Mouse (Mus musculus): ENCODE measurements at regions not wholly inside any gene's neighbourhood (a gene's known extent, or its start where the extent isn't known, plus 50 kb on each side); places are given as distances from the start of the nearest gene placed in this dataset.

- no peaks in the 10 kb centered on the region; the same call in 1 of the 2 replicates for H3K9me3 ChIP-seq (replicated peaks; ENCODE audit: control insufficient read depth, low read length, poor library complexity, severe bottlenecking)
- no peaks in the 10 kb centered on the region for H3K27me3 ChIP-seq (ENCODE audit: control insufficient read depth, insufficient read depth, low read depth, low read length)
- H3K4me3 ChIP-seq (ENCODE audit: low read depth, low read length), result no peak overlapping the region
- no peak overlapping the region for H3K27ac ChIP-seq (ENCODE audit: low read length)
- H3K4me2 ChIP-seq (ENCODE audit: low read length), result no peak overlapping the region
- H3K36me3 ChIP-seq (ENCODE audit: control insufficient read depth, insufficient read depth, low read length), result no peaks in the 10 kb centered on the region
- no peak overlapping the region for H3K9ac ChIP-seq (ENCODE audit: low read depth, low read length)
- H3K4me1 ChIP-seq (ENCODE audit: control insufficient read depth, insufficient read depth, low read length), result no peaks in the 10 kb centered on the region
- 100% methylated on average over 1 of the region's 1 CpGs for WGBS
- no peak for ATAC-seq
These were observed 206.4 kb upstream of the Klf4 start for GRCm38 (mm10) chr4:55738714-55739113.

- no peak overlapping the region for H3K4me2 ChIP-seq (ENCODE audit: low read length)
- WGBS, result 75% methylated on average over 3 of the region's 3 CpGs
These were observed 203.2 kb upstream of the Klf4 start for GRCm38 (mm10) chr4:55735453-55735852.

GRCm38 (mm10) chr4:55734331-55734730, 202.1 kb upstream of the Klf4 start:
- Histone ChIP-seq H3K9me3 (replicated peaks; ENCODE audit: control insufficient read depth, low read length, poor library complexity, severe bottlenecking) (no peaks in the 10 kb centered on the region), H3K36me3 (ENCODE audit: control insufficient read depth, insufficient read depth, low read length) (no peaks in the 10 kb centered on the region), H3K9ac (ENCODE audit: low read depth, low read length) (no peak overlapping the region)

More at GRCm38 (mm10) chr4:55735453-55735852, 203.2 kb upstream of the Klf4 start:
- H3K4me3 ChIP-seq (ENCODE audit: low read depth, low read length), result no peak overlapping the region
- H3K27me3 ChIP-seq (ENCODE audit: control insufficient read depth, insufficient read depth, low read depth, low read length), result no peaks in the 10 kb centered on the region
- ATAC-seq, result no peak
- no peak overlapping the region for H3K27ac ChIP-seq (ENCODE audit: low read length)
- H3K36me3 ChIP-seq (ENCODE audit: control insufficient read depth, insufficient read depth, low read length), result no peaks in the 10 kb centered on the region
- no peaks in the 10 kb centered on the region for H3K9me3 ChIP-seq (replicated peaks; ENCODE audit: control insufficient read depth, low read length, poor library complexity, severe bottlenecking)
- H3K9ac ChIP-seq (ENCODE audit: low read depth, low read length), result no peak overlapping the region
- no peaks in the 10 kb centered on the region for H3K4me1 ChIP-seq (ENCODE audit: control insufficient read depth, insufficient read depth, low read length)

GRCm38 (mm10) chr4:55733223-55733622, 201.0 kb upstream of the Klf4 start:
- H3K36me3 ChIP-seq (ENCODE audit: control insufficient read depth, insufficient read depth, low read length), result no peaks in the 10 kb centered on the region
- no peaks in the 10 kb centered on the region for H3K4me1 ChIP-seq (ENCODE audit: control insufficient read depth, insufficient read depth, low read length)
- H3K27ac ChIP-seq (ENCODE audit: low read length), result no peak overlapping the region
- H3K4me3 ChIP-seq (ENCODE audit: low read depth, low read length), result no peak overlapping the region
- H3K9ac ChIP-seq (ENCODE audit: low read depth, low read length), result no peak overlapping the region
- ATAC-seq, result no peak
- no peaks in the 10 kb centered on the region for H3K27me3 ChIP-seq (ENCODE audit: control insufficient read depth, insufficient read depth, low read depth, low read length)
- no peaks in the 10 kb centered on the region for H3K9me3 ChIP-seq (replicated peaks; ENCODE audit: control insufficient read depth, low read length, poor library complexity, severe bottlenecking)
- WGBS, result 81% methylated on average over 4 of the region's 4 CpGs
- H3K4me2 ChIP-seq (ENCODE audit: low read length), result no peak overlapping the region

More at GRCm38 (mm10) chr4:55734331-55734730, 202.1 kb upstream of the Klf4 start:
- Histone ChIP-seq H3K4me1 (ENCODE audit: control insufficient read depth, insufficient read depth, low read length) (no peaks in the 10 kb centered on the region), H3K4me3 (ENCODE audit: low read depth, low read length) (no peak overlapping the region), H3K4me2 (ENCODE audit: low read length) (no peak overlapping the region), H3K27me3 (ENCODE audit: control insufficient read depth, insufficient read depth, low read depth, low read length) (no peaks in the 10 kb centered on the region), H3K27ac (ENCODE audit: low read length) (no peak overlapping the region)
- WGBS, result 64% methylated on average over 1 of the region's 1 CpGs
- ATAC-seq, result no peak

GRCm38 (mm10) chr4:55732006-55732405, 199.7 kb upstream of the Klf4 start:
- Histone ChIP-seq H3K4me3 (ENCODE audit: low read depth, low read length) (no peak overlapping the region), H3K4me1 (ENCODE audit: control insufficient read depth, insufficient read depth, low read length) (no peaks in the 10 kb centered on the region), H3K36me3 (ENCODE audit: control insufficient read depth, insufficient read depth, low read length) (no peaks in the 10 kb centered on the region), H3K9me3 (replicated peaks; ENCODE audit: control insufficient read depth, low read length, poor library complexity, severe bottlenecking) (no peaks in the 10 kb centered on the region), H3K4me2 (ENCODE audit: low read length) (no peak overlapping the region), H3K27ac (ENCODE audit: low read length) (no peak overlapping the region), H3K9ac (ENCODE audit: low read depth, low read length) (no peak overlapping the region), H3K27me3 (ENCODE audit: control insufficient read depth, insufficient read depth, low read depth, low read length) (no peaks in the 10 kb centered on the region)
- 62% methylated on average over 4 of the region's 4 CpGs for WGBS
- ATAC-seq, result no peak

GRCm38 (mm10) chr4:55730266-55730665, 198.0 kb upstream of the Klf4 start:
- no peaks in the 10 kb centered on the region for H3K4me1 ChIP-seq (ENCODE audit: control insufficient read depth, insufficient read depth, low read length)
- H3K9me3 ChIP-seq (replicated peaks; ENCODE audit: control insufficient read depth, low read length, poor library complexity, severe bottlenecking), result no peaks in the 10 kb centered on the region
- no peak overlapping the region for H3K27ac ChIP-seq (ENCODE audit: low read length)
- H3K36me3 ChIP-seq (ENCODE audit: control insufficient read depth, insufficient read depth, low read length), result no peaks in the 10 kb centered on the region
- no peak for ATAC-seq
- H3K4me2 ChIP-seq (ENCODE audit: low read length), result no peak overlapping the region
- WGBS, result 84% methylated on average over 4 of the region's 4 CpGs
- H3K9ac ChIP-seq (ENCODE audit: low read depth, low read length), result no peak overlapping the region
- no peak overlapping the region for H3K4me3 ChIP-seq (ENCODE audit: low read depth, low read length)
- no peaks in the 10 kb centered on the region for H3K27me3 ChIP-seq (ENCODE audit: control insufficient read depth, insufficient read depth, low read depth, low read length)

- 84% methylated on average over 2 of the region's 2 CpGs for WGBS
- Histone ChIP-seq H3K4me3 (ENCODE audit: low read depth, low read length) (no peak overlapping the region), H3K27me3 (ENCODE audit: control insufficient read depth, insufficient read depth, low read depth, low read length) (no peaks in the 10 kb centered on the region), H3K4me1 (ENCODE audit: control insufficient read depth, insufficient read depth, low read length) (peaks cover 2% of the 10 kb centered on the region; the same call in 1 of the 2 replicates), H3K9ac (ENCODE audit: low read depth, low read length) (no peak overlapping the region), H3K4me2 (ENCODE audit: low read length) (no peak overlapping the region), H3K9me3 (replicated peaks; ENCODE audit: control insufficient read depth, low read length, poor library complexity, severe bottlenecking) (no peaks in the 10 kb centered on the region), H3K27ac (ENCODE audit: low read length) (no peak overlapping the region), H3K36me3 (ENCODE audit: control insufficient read depth, insufficient read depth, low read length) (no peaks in the 10 kb centered on the region)
- no peak for ATAC-seq
These were observed 194.9 kb upstream of the Klf4 start for GRCm38 (mm10) chr4:55727178-55727577.

- H3K9me3 ChIP-seq (replicated peaks; ENCODE audit: control insufficient read depth, low read length, poor library complexity, severe bottlenecking), result no peaks in the 10 kb centered on the region
- no peaks in the 10 kb centered on the region for H3K27me3 ChIP-seq (ENCODE audit: control insufficient read depth, insufficient read depth, low read depth, low read length)
- ATAC-seq, result no peak
- no peak overlapping the region for H3K4me2 ChIP-seq (ENCODE audit: low read length)
- no peak overlapping the region for H3K27ac ChIP-seq (ENCODE audit: low read length)
- no peak overlapping the region for H3K9ac ChIP-seq (ENCODE audit: low read depth, low read length)
- no peaks in the 10 kb centered on the region for H3K36me3 ChIP-seq (ENCODE audit: control insufficient read depth, insufficient read depth, low read length)
- H3K4me1 ChIP-seq (ENCODE audit: control insufficient read depth, insufficient read depth, low read length), result peaks cover 2% of the 10 kb centered on the region; the same call in 1 of the 2 replicates
- no peak overlapping the region for H3K4me3 ChIP-seq (ENCODE audit: low read depth, low read length)
- 84% methylated on average over 19 of the region's 19 CpGs for WGBS
These were observed 193.8 kb upstream of the Klf4 start for GRCm38 (mm10) chr4:55726081-55726480.

GRCm38 (mm10) chr4:55724286-55724685, 192.0 kb upstream of the Klf4 start:
- Histone ChIP-seq H3K27me3 (ENCODE audit: control insufficient read depth, insufficient read depth, low read depth, low read length) (no peaks in the 10 kb centered on the region), H3K9ac (ENCODE audit: low read depth, low read length) (no peak overlapping the region), H3K4me3 (ENCODE audit: low read depth, low read length) (no peak overlapping the region), H3K27ac (ENCODE audit: low read length) (no peak overlapping the region), H3K4me1 (ENCODE audit: control insufficient read depth, insufficient read depth, low read length) (peaks cover 2% of the 10 kb centered on the region; the same call in 1 of the 2 replicates), H3K4me2 (ENCODE audit: low read length) (no peak overlapping the region), H3K9me3 (replicated peaks; ENCODE audit: control insufficient read depth, low read length, poor library complexity, severe bottlenecking) (no peaks in the 10 kb centered on the region), H3K36me3 (ENCODE audit: control insufficient read depth, insufficient read depth, low read length) (no peaks in the 10 kb centered on the region)
- ATAC-seq, result no peak
- 87% methylated on average over 1 of the region's 1 CpGs for WGBS

Measured in midbrain, embryonic 16.5 days (tissue).